Mouse (Mus musculus) adrenal gland, postnatal 0 days (tissue): Measurements from ENCODE around the gene Becn1. TPM values are rescaled to one million over a fixed set of nuclear protein-coding genes. Genes with fewer than 3 reads are reported as not detected.

Source experiments
- polyA plus RNA-seq: library from polyadenylated mRNA; unstranded; fragments of >200 nt; fragmentation: Nextera tagmentation; extraction: Ambion mirVana; gene quantifications from 2 replicates; pipeline ENCODE4 v1.2.1, GENCODE M21; 2015

Becn1 gene
- polyA plus RNA-seq, result 99.1 and 118 TPM in 2 replicates

GRCm38 (mm10) chr11:101302004-101302798 lies at the start of gene Becn1:
TSS of gene Becn1 (minus strand) at chr11:101302286.

GRCm38 (mm10) chr11:101330371-101330924 lies 28.4 kb upstream of the Becn1 start, which contains the start of gene Aoc3:
TSS of gene Aoc3 (plus strand) at chr11:101330605.

GRCm38 (mm10) chr11:101324763-101325162 lies 22.7 kb upstream of the Becn1 start, which contains the start of gene Aoc2:
TSS of gene Aoc2 (plus strand) at chr11:101325063.

GRCm38 (mm10) chr11:101315665-101316500 lies 13.8 kb upstream of the Becn1 start, which contains the start of gene Psme3:
TSS of gene Psme3 (plus strand) at chr11:101316213.

GRCm38 (mm10) chr11:101278223-101279192 lies 23.6 kb downstream of the Becn1 start, which contains the start of the genes Cntd1 and Coa3:
TSS of gene Cntd1 (plus strand) at chr11:101279012.
TSS of gene Coa3 (minus strand) at chr11:101279114.

GRCm38 (mm10) chr11:101259948-101260825 lies 41.9 kb downstream of the Becn1 start, which contains the start of gene Wnk4:
TSS of gene Wnk4 (plus strand) at chr11:101260567.

GRCm38 (mm10) chr11:101253613-101254389 lies 48.3 kb downstream of the Becn1 start, which contains the start of gene Vps25:
TSS of gene Vps25 (plus strand) at chr11:101253707.

GRCm38 (mm10) chr11:101245855-101246701 lies 56.0 kb downstream of the Becn1 start, which contains the start of gene Ramp2:
TSS of gene Ramp2 (plus strand) at chr11:101246028.

Other genes starting within 250 kb of the Becn1 start
- gene Naglu, start 232.3 kb downstream of the Becn1 start, polyA plus RNA-seq, result 29.9 and 57.1 TPM in 2 replicates
- gene Hsd17b1, start 223.9 kb downstream of the Becn1 start, polyA plus RNA-seq, result 0.36 and 0.65 TPM in 2 replicates
- 40.7 and 70.1 TPM in 2 replicates for gene Coasy, start 219.7 kb downstream of the Becn1 start, polyA plus RNA-seq
- 33.9 and 46.5 TPM in 2 replicates for gene Mlx, start 215.0 kb downstream of the Becn1 start, polyA plus RNA-seq
- gene Psmc3ip, start 206.8 kb downstream of the Becn1 start, polyA plus RNA-seq, result 13.6 and 15.3 TPM in 2 replicates
- 17.6 and 20.9 TPM in 2 replicates for gene Retreg3, start 182.4 kb downstream of the Becn1 start, polyA plus RNA-seq
- gene Tubg1, start 182.3 kb downstream of the Becn1 start, polyA plus RNA-seq, result 34.1 and 45.0 TPM in 2 replicates
- gene Tubg2, start 146.4 kb downstream of the Becn1 start, polyA plus RNA-seq, result 5.6 and 9.6 TPM in 2 replicates
- gene Cntnap1, start 131.8 kb downstream of the Becn1 start, polyA plus RNA-seq, result 0.88 and 1.1 TPM in 2 replicates
- gene Plekhh3, start 130.9 kb downstream of the Becn1 start, polyA plus RNA-seq, result 14.7 and 16.6 TPM in 2 replicates
- gene Ccr10, start 126.8 kb downstream of the Becn1 start, polyA plus RNA-seq, result 0.06 and 0.28 TPM in 2 replicates
- gene Ezh1, start 75.8 kb downstream of the Becn1 start, polyA plus RNA-seq, result 8.6 and 14.0 TPM in 2 replicates
- gene Ramp2, start 56.3 kb downstream of the Becn1 start, polyA plus RNA-seq, result 60.0 and 102 TPM in 2 replicates
- 97.9 and 113 TPM in 2 replicates for gene Vps25, start 48.6 kb downstream of the Becn1 start, polyA plus RNA-seq
- 4.3 and 4.5 TPM in 2 replicates for gene Wnk4, start 41.7 kb downstream of the Becn1 start, polyA plus RNA-seq
- gene Cntd1, start 23.3 kb downstream of the Becn1 start, polyA plus RNA-seq, result 0.70 and 0.72 TPM in 2 replicates
- 156 and 178 TPM in 2 replicates for gene Coa3, start 23.2 kb downstream of the Becn1 start, polyA plus RNA-seq
- gene Psme3, start 13.9 kb upstream of the Becn1 start, polyA plus RNA-seq, result 55.7 and 85.9 TPM in 2 replicates
- 0.43 and 0.57 TPM in 2 replicates for gene Aoc2, start 22.8 kb upstream of the Becn1 start, polyA plus RNA-seq
- 1.7 and 2.3 TPM in 2 replicates for gene Aoc3, start 28.3 kb upstream of the Becn1 start, polyA plus RNA-seq
- 4.1 and 7.5 TPM in 2 replicates for gene G6pc, start 65.3 kb upstream of the Becn1 start, polyA plus RNA-seq
- gene Aarsd1, start 115.3 kb upstream of the Becn1 start, polyA plus RNA-seq, result 29.9 and 39.5 TPM in 2 replicates
- 3.0 and 3.6 TPM in 2 replicates for gene Gm27029, start 122.5 kb upstream of the Becn1 start, polyA plus RNA-seq
- gene Rundc1, start 122.8 kb upstream of the Becn1 start, polyA plus RNA-seq, result 13.2 and 19.8 TPM in 2 replicates
- 5.9 and 11.6 TPM in 2 replicates for gene Ptges3l, start 123.0 kb upstream of the Becn1 start, polyA plus RNA-seq
- gene Rpl27, start 140.0 kb upstream of the Becn1 start, polyA plus RNA-seq, result 327 and 341 TPM in 2 replicates
- 57.4 and 61.2 TPM in 2 replicates for gene Ifi35, start 146.1 kb upstream of the Becn1 start, polyA plus RNA-seq
- 10.7 and 14.9 TPM in 2 replicates for gene Rnd2, start 162.7 kb upstream of the Becn1 start, polyA plus RNA-seq
- gene Vat1, start 163.9 kb upstream of the Becn1 start, polyA plus RNA-seq, result 59.9 and 78.0 TPM in 2 replicates
- 1.8 and 3.2 TPM in 2 replicates for gene Brca1, start 249.7 kb upstream of the Becn1 start, polyA plus RNA-seq
- 44.8 and 67.0 TPM in 2 replicates for gene Nbr1, start 249.9 kb upstream of the Becn1 start, polyA plus RNA-seq